Mouse (Mus musculus): ENCODE measurements at regions not wholly inside any gene's neighbourhood (a gene's known extent, or its start where the extent isn't known, plus 50 kb on each side); places are given as distances from the start of the nearest gene placed in this dataset.

DNA sequence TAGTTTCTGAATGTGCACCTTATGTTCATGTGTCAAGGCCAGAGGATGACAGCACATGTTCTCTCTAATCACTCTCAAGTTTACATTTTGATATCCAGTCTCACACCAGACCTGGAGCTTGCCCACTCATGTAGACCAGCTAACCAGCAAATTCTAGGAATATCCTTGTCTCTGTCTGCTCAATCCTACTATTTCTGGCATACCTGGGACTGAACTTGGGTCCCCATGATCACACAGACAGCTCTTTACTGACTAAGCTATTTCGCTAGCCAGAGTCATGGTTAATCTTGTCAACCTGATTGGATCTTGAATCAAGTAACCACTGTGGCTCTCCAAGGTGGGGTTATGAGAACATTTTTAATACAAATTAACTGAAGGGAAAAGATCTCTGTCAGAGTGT lies 625.9 kb upstream of the Klf6 start:
- no peaks in the 10 kb centered on the region for H3K4me1 ChIP-seq
- no peak overlapping the region for H3K4me3 ChIP-seq
- H3K9ac ChIP-seq (replicated peaks) = no peak overlapping the region
- no peaks in the 10 kb centered on the region for H3K27me3 ChIP-seq
- no peak for ATAC-seq (replicated peaks)
- no peaks in the 10 kb centered on the region for H3K9me3 ChIP-seq
- no peak overlapping the region for H3K27ac ChIP-seq (replicated peaks)
- no peak overlapping the region for H3K4me2 ChIP-seq (replicated peaks)
- WGBS = 97% methylated on average over 1 of the region's 1 CpGs
- no peaks in the 10 kb centered on the region for H3K36me3 ChIP-seq

DNA sequence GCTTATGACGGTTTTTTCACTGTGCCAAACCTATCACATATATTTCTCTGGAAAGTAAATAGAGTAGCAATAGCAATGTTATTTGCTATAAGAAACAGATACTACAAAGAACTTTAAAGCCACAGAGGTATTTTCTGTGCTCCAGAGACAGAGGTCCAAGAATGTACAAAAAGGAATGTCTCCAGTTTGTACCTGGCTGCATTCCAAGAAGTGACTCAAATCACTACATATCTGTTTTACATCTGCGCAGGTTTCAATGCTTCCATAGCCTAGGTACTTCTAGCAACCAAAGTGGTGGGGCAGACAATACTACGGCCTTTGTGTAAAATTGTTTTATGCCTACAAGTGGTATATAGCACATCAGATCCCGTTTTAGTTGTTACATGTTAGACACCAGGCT lies 620.7 kb upstream of the Klf6 start:
- Histone ChIP-seq H3K4me3 (no peak overlapping the region), H3K4me2 (replicated peaks) (no peak overlapping the region), H3K9me3 (no peaks in the 10 kb centered on the region), H3K9ac (replicated peaks) (no peak overlapping the region), H3K27me3 (no peaks in the 10 kb centered on the region), H3K27ac (replicated peaks) (no peak overlapping the region), H3K4me1 (no peaks in the 10 kb centered on the region), H3K36me3 (no peaks in the 10 kb centered on the region)
- ATAC-seq (replicated peaks) = no peak
- 87% methylated on average over 4 of the region's 4 CpGs for WGBS

GRCm38 (mm10) chr13:5242782-5243181 lies 618.5 kb upstream of the Klf6 start:
- Histone ChIP-seq H3K4me1 (no peaks in the 10 kb centered on the region), H3K36me3 (no peaks in the 10 kb centered on the region), H3K9me3 (no peaks in the 10 kb centered on the region), H3K27ac (replicated peaks) (no peak overlapping the region), H3K9ac (replicated peaks) (no peak overlapping the region), H3K27me3 (no peaks in the 10 kb centered on the region), H3K4me3 (no peak overlapping the region), H3K4me2 (replicated peaks) (no peak overlapping the region)
- no peak for ATAC-seq (replicated peaks)
- WGBS = 93% methylated on average over 2 of the region's 2 CpGs

DNA sequence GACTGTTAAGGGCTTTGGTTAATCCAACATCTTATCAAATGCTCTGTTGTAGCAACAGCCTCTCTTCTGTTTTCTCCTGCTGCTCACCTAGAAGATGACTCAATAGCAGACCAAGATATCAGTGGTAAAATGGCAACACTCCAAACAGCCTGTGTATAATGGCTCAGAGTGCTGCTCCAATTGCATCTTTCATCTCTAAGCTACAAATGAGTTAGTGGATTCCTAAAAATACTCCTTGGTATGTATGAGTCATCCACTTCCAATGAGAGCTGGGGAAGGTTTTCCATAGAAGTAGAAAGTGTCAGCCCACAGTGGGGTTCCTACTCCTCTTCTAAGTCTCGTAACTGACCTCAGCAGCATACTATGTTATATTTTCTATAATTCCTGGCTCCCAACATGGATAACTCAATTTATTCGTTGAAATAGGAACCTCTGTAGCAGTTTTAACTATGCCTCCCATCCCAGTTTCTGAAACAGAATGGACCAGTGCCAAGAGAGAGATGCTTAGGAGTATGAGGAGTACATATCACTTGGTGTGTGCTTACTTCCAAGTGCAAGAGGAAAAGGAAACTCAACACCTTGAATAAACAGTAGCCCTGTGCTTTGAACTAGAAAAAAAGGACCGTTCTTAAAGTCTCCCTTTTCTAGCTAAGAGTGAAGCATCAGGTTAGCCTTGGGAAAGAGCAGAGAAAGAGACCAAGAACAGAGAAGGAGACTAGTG lies 612.5 kb upstream of the Klf6 start:
- WGBS = 56% methylated on average over 3 of the region's 3 CpGs
- Histone ChIP-seq H3K4me2 (replicated peaks) (no peak overlapping the region), H3K9me3 (no peaks in the 10 kb centered on the region), H3K4me1 (no peaks in the 10 kb centered on the region), H3K36me3 (no peaks in the 10 kb centered on the region), H3K27ac (replicated peaks) (no peak overlapping the region), H3K9ac (replicated peaks) (no peak overlapping the region), H3K27me3 (no peaks in the 10 kb centered on the region), H3K4me3 (no peak overlapping the region)
- ATAC-seq (replicated peaks) = no peak

DNA sequence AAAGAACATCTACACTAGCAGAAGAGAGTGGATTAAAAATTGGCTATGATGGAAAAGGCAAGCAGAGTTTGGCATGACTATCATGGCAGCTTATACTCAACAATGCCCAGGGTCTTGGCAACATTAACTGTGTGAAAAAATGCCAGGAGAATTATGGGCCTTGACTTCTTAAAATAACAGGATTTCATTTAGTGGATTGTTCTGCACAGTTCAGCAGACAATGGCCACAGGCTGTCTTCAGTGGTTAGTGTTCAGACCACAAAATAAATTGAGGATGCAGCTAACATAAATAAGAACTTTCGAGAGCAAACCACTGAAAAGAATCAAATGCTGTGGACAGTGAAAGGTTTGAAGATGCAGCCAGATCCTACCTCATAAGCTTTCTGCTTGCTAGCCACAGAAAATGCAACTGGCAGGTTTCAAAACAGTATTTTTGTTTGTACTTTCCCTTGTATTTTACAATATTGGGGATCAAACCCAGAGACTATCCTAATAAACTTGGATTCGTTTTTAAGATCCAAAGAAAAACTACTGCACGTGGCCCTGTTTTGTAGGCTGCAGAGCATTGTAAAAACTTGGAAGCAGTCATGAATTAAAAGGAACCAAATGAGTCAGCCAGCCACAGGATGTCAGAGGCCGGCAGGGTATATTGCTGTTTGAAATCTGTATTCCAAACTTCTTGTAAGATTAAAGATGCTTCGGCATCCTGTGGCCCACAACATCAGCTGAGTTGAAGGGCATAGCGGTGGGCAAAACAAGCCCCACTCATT lies 603.2 kb upstream of the Klf6 start:
- 85% methylated on average over 6 of the region's 6 CpGs for WGBS
- H3K4me2 ChIP-seq (replicated peaks) = no peak overlapping the region
- H3K27me3 ChIP-seq = no peaks in the 10 kb centered on the region
- H3K36me3 ChIP-seq = no peaks in the 10 kb centered on the region
- H3K27ac ChIP-seq (replicated peaks) = no peak overlapping the region
- H3K9me3 ChIP-seq = no peaks in the 10 kb centered on the region
- no peaks in the 10 kb centered on the region for H3K4me1 ChIP-seq
- no peak overlapping the region for H3K4me3 ChIP-seq
- H3K9ac ChIP-seq (replicated peaks) = no peak overlapping the region
- no peak for ATAC-seq (replicated peaks)

DNA sequence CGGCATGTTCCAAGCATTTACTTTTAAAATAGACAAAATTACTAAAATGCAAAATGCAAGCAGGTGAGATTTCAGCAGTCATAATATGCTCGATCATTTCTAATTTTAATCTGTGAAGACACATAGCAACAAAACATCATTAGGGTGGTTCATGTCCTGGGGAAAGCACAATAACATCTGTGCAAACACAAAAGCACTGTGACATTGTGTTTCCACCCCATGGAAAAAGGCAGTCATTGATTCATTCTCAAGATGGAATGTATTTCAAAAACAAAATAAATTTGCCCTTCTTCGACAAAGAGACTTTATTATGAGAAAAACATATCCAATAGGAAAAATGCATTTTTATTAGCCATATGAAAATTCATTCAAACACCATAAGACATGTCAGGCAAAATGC lies 601.5 kb upstream of the Klf6 start:
- H3K4me3 ChIP-seq = no peak overlapping the region
- H3K4me2 ChIP-seq (replicated peaks) = no peak overlapping the region
- no peaks in the 10 kb centered on the region for H3K27me3 ChIP-seq
- 79% methylated on average over 3 of the region's 3 CpGs for WGBS
- H3K9me3 ChIP-seq = no peaks in the 10 kb centered on the region
- no peak overlapping the region for H3K27ac ChIP-seq (replicated peaks)
- H3K9ac ChIP-seq (replicated peaks) = no peak overlapping the region
- no peak for ATAC-seq (replicated peaks)
- no peaks in the 10 kb centered on the region for H3K36me3 ChIP-seq
- H3K4me1 ChIP-seq = no peaks in the 10 kb centered on the region

GRCm38 (mm10) chr13:5272506-5273192 lies 588.6 kb upstream of the Klf6 start:
- H3K9me3 ChIP-seq = no peaks in the 10 kb centered on the region
- H3K4me1 ChIP-seq = no peaks in the 10 kb centered on the region
- no peak overlapping the region for H3K4me2 ChIP-seq (replicated peaks)
- ATAC-seq (replicated peaks) = no peak
- H3K27ac ChIP-seq (replicated peaks) = no peak overlapping the region
- H3K36me3 ChIP-seq = no peaks in the 10 kb centered on the region
- WGBS = 74% methylated on average over 1 of the region's 1 CpGs
- no peak overlapping the region for H3K9ac ChIP-seq (replicated peaks)
- H3K27me3 ChIP-seq = no peaks in the 10 kb centered on the region
- H3K4me3 ChIP-seq = no peak overlapping the region

DNA sequence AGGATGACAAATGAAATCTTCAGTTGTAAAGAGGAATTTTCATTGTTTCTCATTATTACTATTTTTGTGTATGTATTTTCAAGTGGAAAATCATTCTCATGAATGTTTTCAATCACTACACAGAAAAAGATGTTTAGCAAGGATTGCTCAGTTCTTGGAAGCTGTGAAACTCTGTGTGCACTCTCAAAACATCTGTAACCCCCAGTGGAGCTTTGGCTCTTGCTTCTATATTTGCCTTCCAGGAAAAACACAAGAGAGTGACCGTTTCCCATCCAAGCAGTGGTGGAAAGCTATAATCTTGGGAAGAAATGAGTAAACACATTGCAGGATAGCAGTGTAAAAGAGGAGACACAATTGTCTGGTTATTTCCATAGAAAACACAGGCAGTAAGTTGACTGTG lies 584.7 kb upstream of the Klf6 start:
- Histone ChIP-seq H3K4me3 (no peak overlapping the region), H3K4me1 (no peaks in the 10 kb centered on the region), H3K27me3 (no peaks in the 10 kb centered on the region), H3K4me2 (replicated peaks) (no peak overlapping the region), H3K9ac (replicated peaks) (no peak overlapping the region), H3K36me3 (no peaks in the 10 kb centered on the region), H3K9me3 (no peaks in the 10 kb centered on the region), H3K27ac (replicated peaks) (no peak overlapping the region)
- ATAC-seq (replicated peaks) = no peak
- 81% methylated on average over 1 of the region's 1 CpGs for WGBS

DNA sequence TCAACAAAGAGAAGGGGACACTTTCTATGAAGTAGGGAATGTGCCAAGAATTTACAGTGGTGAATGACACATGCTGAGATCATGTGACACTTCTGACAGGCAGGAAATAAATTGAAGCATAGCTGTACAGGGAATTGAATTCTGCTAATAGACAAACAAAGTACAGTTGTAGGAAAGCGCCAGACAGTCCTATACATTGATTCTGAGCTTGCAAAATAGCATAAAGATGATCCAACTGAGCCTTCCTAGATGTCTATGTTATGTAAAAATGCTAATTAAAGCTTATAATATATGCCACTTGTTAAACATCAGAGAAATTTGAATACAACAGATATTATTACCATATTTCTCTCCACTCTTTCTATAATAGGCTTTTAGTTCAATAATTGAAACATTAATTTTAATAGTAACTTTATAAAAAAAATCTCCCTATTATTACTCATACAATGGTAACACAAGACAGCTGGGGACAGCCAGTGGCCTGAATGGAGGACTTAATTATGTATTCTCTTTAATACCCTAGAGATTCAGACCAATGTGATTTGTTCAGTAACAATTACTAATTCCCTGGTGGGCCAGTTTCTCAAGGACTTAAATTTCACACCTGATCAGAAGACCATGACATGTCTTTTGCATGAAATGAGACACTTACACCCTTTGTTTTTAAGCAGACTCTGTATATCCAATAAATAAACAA lies 571.4 kb upstream of the Klf6 start:
- Histone ChIP-seq H3K27me3 (no peaks in the 10 kb centered on the region), H3K9ac (replicated peaks) (no peak overlapping the region), H3K9me3 (no peaks in the 10 kb centered on the region), H3K27ac (replicated peaks) (no peak overlapping the region), H3K4me3 (no peak overlapping the region), H3K36me3 (no peaks in the 10 kb centered on the region), H3K4me1 (no peaks in the 10 kb centered on the region), H3K4me2 (replicated peaks) (no peak overlapping the region)
- ATAC-seq (replicated peaks) = no peak
- 89% methylated on average over 1 of the region's 1 CpGs for WGBS

- Histone ChIP-seq H3K27me3 (no peaks in the 10 kb centered on the region), H3K4me2 (replicated peaks) (no peak overlapping the region), H3K4me3 (no peak overlapping the region), H3K36me3 (no peaks in the 10 kb centered on the region), H3K4me1 (no peaks in the 10 kb centered on the region), H3K9me3 (no peaks in the 10 kb centered on the region), H3K9ac (replicated peaks) (no peak overlapping the region), H3K27ac (replicated peaks) (no peak overlapping the region)
- WGBS = 0% methylated on average over 1 of the region's 1 CpGs
- no peak for ATAC-seq (replicated peaks)
These were observed 559.1 kb upstream of the Klf6 start for GRCm38 (mm10) chr13:5302141-5302540.

- 84% methylated on average over 4 of the region's 4 CpGs for WGBS
- no peaks in the 10 kb centered on the region for H3K27me3 ChIP-seq
- H3K4me3 ChIP-seq = no peak overlapping the region
- no peaks in the 10 kb centered on the region for H3K36me3 ChIP-seq
- H3K4me1 ChIP-seq = no peaks in the 10 kb centered on the region
- no peak overlapping the region for H3K4me2 ChIP-seq (replicated peaks)
- no peak for ATAC-seq (replicated peaks)
- H3K27ac ChIP-seq (replicated peaks) = no peak overlapping the region
- no peak overlapping the region for H3K9ac ChIP-seq (replicated peaks)
- no peaks in the 10 kb centered on the region for H3K9me3 ChIP-seq
These were observed 554.6 kb upstream of the Klf6 start for GRCm38 (mm10) chr13:5306688-5307087.

GRCm38 (mm10) chr13:5313297-5313696 lies 548.0 kb upstream of the Klf6 start:
- H3K27ac ChIP-seq (replicated peaks) = no peak overlapping the region
- no peaks in the 10 kb centered on the region for H3K36me3 ChIP-seq
- H3K4me3 ChIP-seq = no peak overlapping the region
- WGBS = 44% methylated on average over 2 of the region's 2 CpGs
- no peak overlapping the region for H3K4me2 ChIP-seq (replicated peaks)
- H3K27me3 ChIP-seq = no peaks in the 10 kb centered on the region
- H3K4me1 ChIP-seq = no peaks in the 10 kb centered on the region
- no peak overlapping the region for H3K9ac ChIP-seq (replicated peaks)
- no peak for ATAC-seq (replicated peaks)
- no peaks in the 10 kb centered on the region for H3K9me3 ChIP-seq

Data from forebrain, embryonic 15.5 days (tissue).